Mouse (Mus musculus) brain, embryonic 14.5 days (tissue): ENCODE measurements around the gene Tex19.2. TPM values are rescaled to one million over a fixed set of nuclear protein-coding genes. Genes with fewer than 3 reads are reported as not detected.

Source experiments
- DNase-seq: peaks from one replicate; pipeline ENCODE4 v3.0.0-alpha.2; 2011; ENCODE audit warnings: low read depth
- CTCF ChIP-seq: fragments of 200-500 bp; IDR thresholded peaks from 2 replicates; pipeline ENCODE4 v1.5.1; 2012; ENCODE audit warnings: inconsistent platforms, mild to moderate bottlenecking, moderate library complexity, borderline replicate concordance; ENCODE audit not compliant: insufficient read depth, insufficient read length; ENCODE audit errors: extremely low read depth
- POLR2A ChIP-seq: fragments of 200-500 bp; IDR thresholded peaks from 2 replicates; pipeline ENCODE4 v1.6.1; 2012; ENCODE audit warnings: mild to moderate bottlenecking, inconsistent platforms, borderline replicate concordance; ENCODE audit not compliant: poor library complexity, insufficient read depth, insufficient read length, severe bottlenecking; ENCODE audit errors: extremely low read depth
- polyA plus RNA-seq: library from polyadenylated mRNA; depleted of rRNA; stranded (reverse); fragments of >200 nt; gene quantifications from 2 replicates; pipeline ENCODE4 v1.2.3, GENCODE M21; 2012; rRNA removed

The Tex19.2 gene
- not detected in 2 replicates for polyA plus RNA-seq

- no peak for DNase-seq
- TF ChIP-seq CTCF (no peak), POLR2A (no peak)
Measured at GRCm38 (mm10) chr11:121118577-121118976, at the start of gene Tex19.2. Gene Tex19.2, minus strand, starts transcription at chr11:121118677.

- no peak for DNase-seq
- TF ChIP-seq POLR2A: no peak
- TF ChIP-seq CTCF: no peak
Measured at GRCm38 (mm10) chr11:121163751-121164150, 45.3 kb upstream of the Tex19.2 start.

DNA sequence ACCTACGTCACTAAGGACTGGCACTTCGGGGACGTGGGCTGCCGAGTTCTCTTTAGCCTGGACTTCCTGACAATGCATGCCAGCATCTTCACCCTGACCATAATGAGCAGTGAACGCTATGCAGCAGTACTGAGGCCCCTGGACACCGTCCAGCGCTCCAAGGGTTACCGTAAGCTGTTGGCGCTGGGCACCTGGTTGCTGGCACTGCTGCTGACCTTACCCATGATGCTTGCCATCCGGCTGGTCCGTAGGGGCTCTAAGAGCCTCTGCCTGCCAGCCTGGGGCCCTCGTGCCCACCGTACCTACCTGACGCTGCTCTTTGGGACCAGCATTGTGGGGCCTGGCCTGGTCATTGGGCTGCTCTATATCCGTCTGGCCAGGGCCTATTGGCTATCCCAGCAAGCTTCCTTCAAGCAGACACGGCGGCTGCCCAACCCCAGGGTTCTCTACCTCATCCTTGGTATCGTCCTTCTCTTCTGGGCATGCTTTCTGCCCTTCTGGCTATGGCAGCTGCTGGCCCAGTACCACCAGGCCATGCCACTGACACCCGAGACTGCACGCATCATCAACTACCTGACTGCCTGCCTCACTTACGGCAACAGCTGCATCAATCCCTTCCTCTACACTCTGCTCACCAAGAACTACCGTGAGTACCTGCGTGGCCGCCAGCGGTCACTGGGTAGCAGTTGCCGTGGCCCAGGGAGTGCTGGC is 42.3 kb upstream of the Tex19.2 start:
- no peak for TF ChIP-seq CTCF
- no peak for TF ChIP-seq POLR2A
- DNase-seq: no peak

GRCm38 (mm10) chr11:121159971-121160370 is 41.5 kb upstream of the Tex19.2 start, which contains the start of gene Uts2r:
Gene Uts2r, plus strand, starts transcription at chr11:121160271.
- TF ChIP-seq CTCF (no peak), POLR2A (no peak)
- no peak for DNase-seq

DNA sequence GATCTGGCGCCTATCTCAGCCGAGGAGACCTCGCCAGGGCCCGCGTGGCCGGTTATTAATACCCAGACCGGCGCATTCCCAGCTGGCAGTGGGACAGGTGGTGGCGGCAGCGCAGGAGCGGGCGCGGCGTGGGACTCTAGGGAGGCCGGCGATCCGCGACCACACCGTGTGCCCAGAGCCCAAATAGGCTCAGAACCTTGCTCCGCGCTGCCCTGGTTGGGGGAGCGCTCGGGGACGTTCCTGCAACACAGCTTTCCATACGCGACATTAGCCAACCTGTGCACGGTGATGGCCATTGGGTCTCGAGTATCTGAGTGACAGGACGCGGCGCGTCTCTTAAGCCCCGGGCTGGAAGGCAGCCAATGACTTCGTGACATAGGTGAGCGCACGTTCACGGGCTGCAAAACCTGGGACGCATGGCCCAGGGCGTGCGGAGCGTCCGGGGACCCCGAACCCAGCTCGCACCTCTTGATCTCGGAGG is 38.0 kb upstream of the Tex19.2 start:
- DNase-seq: peak; percentile 62
- TF ChIP-seq POLR2A (no peak), CTCF (no peak)

DNA sequence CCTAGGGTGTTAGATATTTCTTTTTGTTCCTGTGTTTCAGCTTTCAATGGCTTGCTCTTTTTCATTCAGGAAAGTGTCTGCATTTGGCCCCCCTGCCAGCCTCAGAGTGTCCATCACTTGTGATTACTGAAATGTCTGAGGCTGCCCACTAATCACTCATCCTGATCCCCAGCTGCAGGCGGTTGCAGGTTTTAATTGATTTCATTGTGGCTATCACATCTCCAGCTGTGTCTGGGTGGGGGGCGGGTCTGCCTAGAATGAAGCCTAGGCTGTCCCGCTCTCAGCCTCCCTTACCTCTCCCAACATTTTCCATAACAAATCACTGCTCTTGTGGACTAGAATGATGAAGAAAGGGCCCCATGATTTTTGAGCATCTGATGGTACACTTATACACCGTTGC is 35.7 kb upstream of the Tex19.2 start:
- no peak for TF ChIP-seq POLR2A
- no peak for TF ChIP-seq CTCF
- DNase-seq: peak; percentile 55

DNA sequence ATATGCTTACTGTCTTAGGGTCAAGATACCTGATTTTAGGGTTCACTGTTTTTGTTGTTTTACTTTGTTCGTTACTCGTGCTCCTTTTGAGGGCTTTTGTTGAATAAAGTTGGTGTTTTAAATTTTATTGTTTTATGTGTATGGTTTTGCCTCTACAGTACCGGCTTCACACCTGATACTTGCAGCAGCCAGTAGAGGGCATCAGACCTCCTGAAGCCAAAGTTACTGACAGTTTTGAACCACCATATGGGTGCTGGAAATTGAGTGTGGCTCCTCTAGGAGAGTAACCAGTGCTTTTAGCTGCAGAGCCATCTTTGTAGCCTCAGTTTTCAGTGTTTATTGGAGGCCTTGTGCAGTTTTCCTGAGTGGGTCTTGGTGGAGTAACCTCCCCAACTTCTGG is 29.7 kb upstream of the Tex19.2 start:
- DNase-seq: no peak
- peak; percentile 22; the same call in 1 of the 2 replicates for TF ChIP-seq CTCF
- TF ChIP-seq POLR2A: no peak

GRCm38 (mm10) chr11:121145865-121146264 is 27.4 kb upstream of the Tex19.2 start, which contains the start of gene Tex19.1:
Gene Tex19.1, plus strand, starts transcription at chr11:121146143.
- no peak for TF ChIP-seq POLR2A

GRCm38 (mm10) chr11:121143325-121144015 is 25.0 kb upstream of the Tex19.2 start:
- no peak for DNase-seq
- no peak for TF ChIP-seq POLR2A
- no peak for TF ChIP-seq CTCF

More at GRCm38 (mm10) chr11:121145865-121146264, 27.4 kb upstream of the Tex19.2 start, which contains the start of gene Tex19.1:
- DNase-seq: no peak

GRCm38 (mm10) chr11:121138732-121139131 is 20.3 kb upstream of the Tex19.2 start:
- 0 out of 2 replicates have a peak, but pooled peaks have one; percentile 4 for TF ChIP-seq CTCF
- TF ChIP-seq POLR2A: no peak
- no peak for DNase-seq

DNA sequence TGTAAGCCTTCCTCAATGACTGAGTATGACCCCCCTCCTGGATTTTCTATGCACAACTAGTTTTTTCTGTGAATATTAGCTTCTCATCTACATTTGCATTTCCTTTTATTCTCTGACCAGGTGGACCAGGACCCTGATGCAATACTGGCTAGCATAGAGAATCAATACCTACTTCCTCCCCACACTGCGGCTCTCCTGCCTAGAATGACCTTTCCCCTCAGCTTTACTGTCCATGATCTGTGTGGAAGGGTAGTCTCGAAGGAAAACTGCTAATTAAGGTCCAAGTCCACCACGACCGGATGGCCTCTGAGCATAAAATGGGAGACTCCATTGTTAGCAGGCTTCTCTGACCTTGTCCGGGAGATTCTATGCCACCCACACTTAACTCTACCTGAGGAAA is 19.2 kb upstream of the Tex19.2 start:
- TF ChIP-seq POLR2A (no peak), CTCF (no peak)
- no peak for DNase-seq

DNA sequence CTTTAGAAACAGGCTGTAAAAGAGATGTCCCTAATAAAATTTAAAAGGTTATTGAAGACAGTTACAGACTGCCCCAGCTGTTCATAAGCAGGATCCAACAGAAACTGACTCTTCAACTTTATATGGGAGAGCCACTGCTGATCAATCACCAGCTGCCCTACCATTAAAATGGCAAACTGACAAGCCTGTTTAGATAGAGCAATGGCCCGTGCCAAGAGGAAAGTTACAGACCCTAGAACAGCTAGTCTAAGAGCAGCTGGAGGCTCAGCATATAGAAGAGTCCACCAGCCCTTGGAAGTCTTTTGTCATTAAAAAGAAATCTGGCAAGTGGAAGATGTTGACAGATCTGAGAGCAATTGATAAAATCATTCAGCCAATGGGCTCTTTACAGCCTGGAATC is 16.1 kb upstream of the Tex19.2 start:
- no peak for TF ChIP-seq CTCF
- TF ChIP-seq POLR2A: no peak
- DNase-seq: no peak

DNA sequence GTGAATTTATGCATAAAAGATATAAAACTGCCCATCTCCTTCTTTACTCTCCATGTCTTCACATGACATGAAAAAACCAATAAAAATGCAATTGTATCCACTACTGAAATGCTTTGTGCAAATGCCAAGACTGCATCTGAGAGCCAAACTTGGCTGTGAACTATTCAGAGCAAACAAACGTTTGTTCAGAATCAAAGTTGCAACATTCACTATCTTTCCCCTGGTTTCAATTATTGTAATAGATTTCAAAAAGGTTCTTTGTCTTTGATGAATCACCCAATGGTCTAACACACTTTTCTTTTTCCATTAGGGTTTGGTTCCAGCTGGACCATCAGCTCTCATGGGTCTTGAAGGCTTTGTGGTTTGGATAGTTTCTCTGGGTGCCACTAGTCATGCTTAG is 11.1 kb upstream of the Tex19.2 start:
- DNase-seq: no peak
- no peak for TF ChIP-seq POLR2A
- no peak for TF ChIP-seq CTCF
